Mouse (Mus musculus) G1E (cell line): Measurements from ENCODE around the gene Nos1ap. TPM values are rescaled to one million over a fixed set of nuclear protein-coding genes. Genes with fewer than 3 reads are reported as not detected.

ENCODE experiments used
- ATAC-seq: 2 replicates; pipeline ENCODE4 v1.8.0; 2016; ENCODE audit warnings: mild to moderate bottlenecking; ENCODE audit not compliant: insufficient number of reproducible peaks, poor library complexity, low FRiP score, severe bottlenecking; ENCODE audit errors: extremely low read depth
- DNase-seq: peaks from one replicate; pipeline ENCODE4 v3.0.0; 2012; ENCODE audit warnings: low spot score
- H3K27me3 ChIP-seq: 2 replicates; pipeline ENCODE4 v1.6.1; 2012; ENCODE audit warnings: mild to moderate bottlenecking, low read length, inconsistent platforms; ENCODE audit not compliant: insufficient read depth
- H3K36me3 ChIP-seq: replicated peaks from 2 replicates; pipeline ENCODE3; 2012; ENCODE audit warnings: mild to moderate bottlenecking, inconsistent platforms
- H3K4me1 ChIP-seq: 2 replicates; pipeline ENCODE4 v1.6.1; 2012; ENCODE audit warnings: low read depth, low read length, inconsistent platforms, mixed read lengths; ENCODE audit not compliant: insufficient read depth
- H3K4me3 ChIP-seq: 2 replicates; pipeline ENCODE4 v1.5.1; 2012; ENCODE audit warnings: low read depth, mild to moderate bottlenecking, inconsistent platforms, low read length, moderate library complexity, mixed read lengths
- H3K9me3 ChIP-seq: replicated peaks from 2 replicates; pipeline ENCODE4 v1.6.1; 2012; ENCODE audit warnings: inconsistent platforms
- CTCF ChIP-seq: IDR thresholded peaks from 2 replicates; pipeline ENCODE4 v1.5.1; 2012; ENCODE audit warnings: low read depth, low read length, inconsistent platforms, mixed read lengths
- GATA1 ChIP-seq: IDR thresholded peaks from 2 replicates; pipeline ENCODE4 v1.6.1; 2012; ENCODE audit warnings: borderline replicate concordance, low read length, inconsistent platforms, mixed read lengths
- GATA2 ChIP-seq: IDR thresholded peaks from 2 replicates; pipeline ENCODE4 v1.6.1; 2012; ENCODE audit warnings: low read depth, low read length, inconsistent platforms, borderline replicate concordance
- POLR2AphosphoS5 ChIP-seq: IDR thresholded peaks from 2 replicates; pipeline ENCODE4 v1.6.1; 2012; ENCODE audit warnings: low read depth, low read length, inconsistent platforms; ENCODE audit not compliant: insufficient replicate concordance
- TAL1 ChIP-seq: conservative IDR thresholded peaks from 2 replicates; pipeline ENCODE4 v1.6.1; 2012; ENCODE audit warnings: low read depth, low read length, inconsistent platforms, mixed read lengths
- polyA plus RNA-seq: library from polyadenylated mRNA; stranded (reverse); fragments of >175 nt; gene quantifications from 2 replicates; pipeline ENCODE4 v1.2.3, GENCODE M21; 2012
- total RNA-seq, 2 experiments: library from RNA; stranded (forward) in 1 of 2; stranded (reverse) in 1 of 2; fragments of 200-1000 nt in 1 of 2; fragments of >200 nt in 1 of 2; fragmentation: Nextera tagmentation in 1 of 2; gene quantifications; 2 replicates each; pipeline ENCODE4 v1.2.3; 2014 to 2017

Gene Nos1ap
- total and polyA plus RNA-seq, 3 experiments, result 1.6 to 18.2 (median 6.1) TPM

- Histone ChIP-seq H3K27me3 (peaks cover 7% of the 10 kb centered on the region), H3K9me3 (no peaks in the 10 kb centered on the region), H3K4me3 (no peak overlapping the region), H3K36me3 (no peaks in the 10 kb centered on the region), H3K4me1 (no peaks in the 10 kb centered on the region)
- ATAC-seq (no peak), DNase-seq (no peak)
- no peak for TF ChIP-seq GATA1
- TF ChIP-seq POLR2AphosphoS5, result no peak
- no peak for TF ChIP-seq TAL1
- no peak for TF ChIP-seq CTCF
- no peak for TF ChIP-seq GATA2
Observed at GRCm38 (mm10) chr1:170292239-170292951, 297.3 kb downstream of the Nos1ap start.

DNA sequence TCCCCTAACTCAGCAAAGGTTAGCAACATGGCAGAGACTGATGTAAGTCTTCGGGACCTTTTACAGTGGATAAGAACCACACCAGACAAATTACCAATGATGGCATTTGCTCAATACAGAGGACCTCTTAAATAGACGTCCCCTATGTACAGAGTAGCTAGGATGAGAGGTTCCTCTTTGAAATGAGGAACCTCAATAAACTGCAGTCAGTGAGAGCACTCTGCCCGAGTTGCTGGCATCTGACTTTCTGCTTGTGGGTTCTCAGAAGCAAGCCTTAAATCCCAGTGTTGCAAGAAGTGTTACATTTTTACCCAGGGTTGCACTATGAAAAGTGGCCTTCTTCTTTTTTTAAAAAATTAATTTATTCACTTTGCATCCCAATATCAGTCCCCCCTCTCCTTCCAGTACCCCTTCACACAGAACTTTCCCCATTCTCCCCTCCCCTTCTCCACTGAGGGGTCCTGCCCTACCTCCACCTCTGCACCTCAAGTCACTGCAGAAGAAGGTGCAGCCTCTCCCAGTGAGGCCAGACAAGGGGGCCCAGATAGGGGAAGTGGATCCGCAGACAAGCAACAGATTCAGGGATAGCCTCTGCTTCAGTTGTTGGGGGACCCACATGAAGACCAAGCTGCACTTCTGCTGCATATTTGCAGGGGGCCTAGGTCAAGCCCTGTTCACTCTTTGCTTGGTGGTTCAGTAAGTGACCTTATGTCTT, 307.1 kb downstream of the Nos1ap start:
- H3K4me1 ChIP-seq, result no peaks in the 10 kb centered on the region
- peaks cover 3% of the 10 kb centered on the region; the same call in 1 of the 2 replicates for H3K27me3 ChIP-seq
- H3K4me3 ChIP-seq, result no peak overlapping the region
- no peaks in the 10 kb centered on the region for H3K9me3 ChIP-seq
- DNase-seq, result no peak
- no peaks in the 10 kb centered on the region for H3K36me3 ChIP-seq
- TF ChIP-seq GATA2 (no peak), POLR2AphosphoS5 (no peak), GATA1 (no peak), CTCF (no peak), TAL1 (no peak)
- no peak for ATAC-seq

DNA sequence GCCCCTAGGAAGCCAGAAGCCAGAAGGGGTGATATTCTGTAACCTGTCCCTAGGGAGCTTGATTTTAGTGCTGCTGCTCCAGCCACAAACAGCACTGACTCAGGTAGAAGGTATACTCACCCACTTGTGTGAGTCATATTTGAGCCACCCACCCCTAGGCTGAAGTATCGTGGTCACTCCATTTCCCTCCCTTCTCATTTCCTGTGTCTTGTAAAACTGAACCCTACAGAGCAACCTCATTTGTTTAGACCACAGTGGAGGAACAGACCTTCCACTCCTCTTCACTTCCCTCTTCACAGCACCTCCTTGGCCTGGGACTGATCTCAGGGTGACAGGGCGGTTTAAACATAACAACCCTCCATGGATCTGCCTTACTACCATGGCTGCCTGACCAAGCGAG, 312.6 kb downstream of the Nos1ap start, which contains the start of gene Sh2d1b1:
TSS of gene Sh2d1b1 (plus strand) at position 305 of the 400 bp plus-strand sequence.
- ATAC-seq, result no peak
- no peaks in the 10 kb centered on the region for H3K9me3 ChIP-seq
- H3K36me3 ChIP-seq, result no peaks in the 10 kb centered on the region
- no peak within 1 kb of the TSS for H3K4me3 ChIP-seq
- peaks cover 7% of the 10 kb centered on the region; the same call in 1 of the 2 replicates for H3K27me3 ChIP-seq
- TF ChIP-seq POLR2AphosphoS5 (no peak), CTCF (no peak), GATA2 (no peak)
- no peak for DNase-seq
- no peaks in the 10 kb centered on the region for H3K4me1 ChIP-seq

- Histone ChIP-seq H3K27me3 (0 out of 2 replicates have a peak, but pooled peaks cover 8% of the 10 kb centered on the region), H3K4me3 (no peak overlapping the region), H3K36me3 (no peaks in the 10 kb centered on the region), H3K9me3 (no peaks in the 10 kb centered on the region), H3K4me1 (no peaks in the 10 kb centered on the region)
- DNase-seq (no peak), ATAC-seq (no peak)
- TF ChIP-seq POLR2AphosphoS5, result no peak
- TF ChIP-seq CTCF, result no peak
- TF ChIP-seq GATA2, result no peak
- no peak for TF ChIP-seq GATA1
- no peak for TF ChIP-seq TAL1
Observed at GRCm38 (mm10) chr1:170273252-170273651, 316.4 kb downstream of the Nos1ap start.

DNA sequence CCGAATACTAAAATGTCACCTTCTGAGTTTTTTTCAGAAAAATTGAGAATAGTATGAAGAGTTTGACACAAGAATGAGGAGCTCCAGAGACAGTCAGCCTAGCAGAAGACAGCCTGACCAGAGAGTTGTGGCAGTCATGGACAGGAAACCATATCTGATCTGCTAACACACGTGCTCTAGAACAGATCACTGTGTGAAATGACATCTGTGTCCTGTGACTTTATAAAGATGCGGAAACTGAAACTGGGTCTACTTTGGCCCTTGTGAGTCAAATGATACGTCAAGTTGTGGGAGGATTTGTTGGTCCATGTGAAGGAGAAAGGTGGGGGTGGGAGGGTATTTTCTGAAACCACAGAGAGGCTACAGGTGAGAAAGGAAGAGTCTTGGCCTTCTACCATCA, 319.0 kb downstream of the Nos1ap start:
- DNase-seq, result no peak
- no peak overlapping the region for H3K4me3 ChIP-seq
- TF ChIP-seq CTCF (no peak), GATA1 (no peak), TAL1 (no peak), POLR2AphosphoS5 (no peak), GATA2 (no peak)

DNA sequence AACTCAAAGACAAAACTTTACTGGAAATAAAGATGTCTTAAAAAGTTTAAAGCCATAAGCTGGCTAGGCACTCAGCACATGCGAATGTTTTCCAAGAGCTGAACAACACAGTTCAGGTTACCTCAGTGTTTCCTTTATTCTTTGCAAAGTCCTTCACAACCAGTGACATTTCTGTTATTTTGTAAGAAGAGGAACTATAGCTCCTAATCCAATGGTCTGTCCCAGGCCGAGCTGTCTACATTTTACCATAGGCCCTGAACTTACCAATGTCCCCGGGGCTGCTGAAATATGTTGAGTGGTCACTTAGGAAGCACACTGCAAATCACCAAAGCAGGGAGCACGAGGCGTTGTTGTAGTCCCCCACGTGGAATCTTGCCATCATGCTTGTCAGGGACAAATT, 319.4 kb downstream of the Nos1ap start:
- no peak for DNase-seq
- no peaks in the 10 kb centered on the region for H3K9me3 ChIP-seq
- ATAC-seq, result no peak
- no peaks in the 10 kb centered on the region for H3K36me3 ChIP-seq
- no peaks in the 10 kb centered on the region for H3K4me1 ChIP-seq
- H3K27me3 ChIP-seq, result 0 out of 2 replicates have a peak, but pooled peaks cover 8% of the 10 kb centered on the region
- TF ChIP-seq GATA1 (no peak), POLR2AphosphoS5 (no peak), TAL1 (no peak), GATA2 (no peak), CTCF (no peak)
- H3K4me3 ChIP-seq, result no peak overlapping the region

More for the DNA sequence above, 319.0 kb downstream of the Nos1ap start:
- Histone ChIP-seq H3K4me1 (no peaks in the 10 kb centered on the region), H3K9me3 (no peaks in the 10 kb centered on the region), H3K36me3 (no peaks in the 10 kb centered on the region), H3K27me3 (0 out of 2 replicates have a peak, but pooled peaks cover 8% of the 10 kb centered on the region)
- no peak for ATAC-seq
